Mouse (Mus musculus): ENCODE results near the gene Fabp6. TPM values are rescaled to one million over a fixed set of nuclear protein-coding genes. Genes with fewer than 3 reads are reported as not detected.

Gene Fabp6
- polyA plus RNA-seq, 1 experiment from 2014 or later: not detected

DNA sequence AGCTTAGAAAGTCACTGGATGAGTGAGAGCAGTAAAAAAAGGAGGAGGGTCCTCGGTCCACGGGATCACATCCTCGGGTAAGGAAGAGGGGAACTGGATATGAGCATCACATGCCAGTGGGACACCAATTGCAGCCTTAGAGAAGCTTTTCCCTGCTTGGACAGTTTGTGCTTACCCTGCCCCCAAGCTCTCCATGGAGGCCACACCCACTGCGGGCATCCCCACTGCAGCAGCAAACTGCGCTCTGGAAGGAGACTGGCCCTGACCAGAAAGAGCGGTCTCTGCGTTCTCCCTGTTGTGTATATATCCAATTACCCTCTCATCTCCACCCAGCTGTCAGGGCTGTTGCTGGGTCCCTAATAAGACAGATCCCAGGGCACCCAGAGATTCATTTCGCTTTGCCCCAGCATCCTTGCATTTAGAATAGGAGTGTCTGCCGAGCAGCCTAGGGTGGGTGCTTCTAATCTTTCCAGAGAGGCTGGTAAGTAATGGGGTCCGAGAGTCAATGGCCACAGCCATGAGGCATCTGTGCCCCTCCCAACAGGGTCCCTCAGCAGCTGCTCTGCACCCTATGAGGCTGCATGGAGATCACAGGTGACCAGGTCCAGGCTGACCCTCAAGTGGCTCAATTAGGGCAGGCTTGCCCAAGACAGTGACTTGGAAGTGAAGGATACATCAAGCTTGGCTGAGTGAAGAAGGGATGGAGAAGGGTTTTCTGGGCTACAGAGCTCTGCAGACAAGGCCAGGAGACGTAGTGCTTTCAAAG lies 23.4 kb downstream of the Fabp6 start:
- Histone ChIP-seq H3K4me1 (peaks cover 50% of the 10 kb centered on the region), H3K4me3 (no peak overlapping the region), H3K27ac (replicated peaks) (peak overlapping the region; percentile 38), H3K9me3 (replicated peaks) (no peaks in the 10 kb centered on the region), H3K36me3 (peaks cover 63% of the 10 kb centered on the region), H3K27me3 (ENCODE audit: low read depth, poor library complexity, severe bottlenecking) (no peaks in the 10 kb centered on the region)
- DNase-seq (ENCODE audit: low spot score): no peak
- WGBS: 37% methylated on average over 11 of the region's 11 CpGs

DNA sequence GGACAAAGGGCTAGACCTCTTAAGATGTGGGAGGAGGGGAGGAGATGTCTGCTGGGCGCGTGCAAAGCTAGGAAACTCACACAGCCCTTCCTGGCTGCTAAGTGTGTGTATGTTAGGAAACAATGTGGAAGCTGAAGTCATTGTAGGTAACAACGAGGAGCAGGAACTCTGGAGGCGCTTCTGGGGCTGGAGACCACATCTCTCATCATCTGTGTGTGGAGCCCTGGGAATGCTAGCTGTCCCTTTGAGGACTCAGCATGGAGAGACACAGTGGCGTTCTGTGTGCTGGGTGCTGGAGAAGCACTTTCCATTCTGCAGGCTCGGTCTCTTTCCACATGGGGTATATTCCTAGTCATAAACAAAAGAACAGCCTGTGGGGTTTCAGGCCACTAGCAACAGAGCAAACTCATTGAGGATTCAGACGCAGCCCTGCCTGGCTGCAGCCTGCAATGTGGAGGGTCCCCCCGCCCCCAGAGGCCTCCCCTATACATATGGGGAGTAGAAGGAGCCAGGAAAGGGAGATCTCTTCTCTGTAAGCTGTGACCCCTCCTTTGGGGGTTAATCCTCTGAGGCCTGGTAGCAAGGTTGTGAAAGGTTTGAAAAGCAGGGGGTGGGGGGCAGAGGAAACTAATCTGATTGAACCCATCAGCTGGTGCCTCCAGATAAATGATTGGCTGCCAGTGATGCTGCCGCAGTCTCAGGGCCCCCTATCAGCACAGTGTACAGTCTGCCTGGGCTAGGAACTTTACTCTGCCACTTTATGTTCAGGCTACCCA lies 25.8 kb downstream of the Fabp6 start:
- WGBS: 3% methylated on average over 9 of the region's 9 CpGs
- Histone ChIP-seq H3K4me3 (peak overlapping the region; percentile 38), H3K4me1 (peaks cover 73% of the 10 kb centered on the region)

DNA sequence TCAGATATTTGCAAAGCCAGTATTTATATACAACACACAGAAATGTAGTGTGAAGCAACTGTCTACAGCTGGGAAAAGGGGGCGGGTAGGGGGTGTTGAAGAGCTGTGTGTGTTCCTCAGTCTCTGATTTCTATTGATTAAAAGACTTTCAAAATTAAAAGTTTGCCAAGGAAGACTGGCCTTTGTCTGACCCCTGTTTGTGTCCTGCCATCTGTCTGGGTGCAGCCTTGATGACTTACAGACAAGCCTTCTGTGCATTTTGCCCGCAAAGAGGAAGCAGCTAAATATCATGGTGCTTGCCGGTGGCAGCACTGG lies 26.3 kb downstream of the Fabp6 start:
- H3K9me3 ChIP-seq (replicated peaks): no peaks in the 10 kb centered on the region
- no peaks in the 10 kb centered on the region for H3K27me3 ChIP-seq (ENCODE audit: low read depth, poor library complexity, severe bottlenecking)
- 9% methylated on average over 3 of the region's 3 CpGs for WGBS
- H3K4me1 ChIP-seq: peaks cover 79% of the 10 kb centered on the region
- H3K4me3 ChIP-seq: peak overlapping the region; percentile 38
- peaks cover 49% of the 10 kb centered on the region for H3K36me3 ChIP-seq
- H3K27ac ChIP-seq (replicated peaks): peak overlapping the region; percentile 94
- DNase-seq (ENCODE audit: low spot score): no peak

More for the DNA sequence above, 25.8 kb downstream of the Fabp6 start:
- no peaks in the 10 kb centered on the region for H3K9me3 ChIP-seq (replicated peaks)
- peak; percentile 87 for DNase-seq (ENCODE audit: low spot score)
- peaks cover 49% of the 10 kb centered on the region for H3K36me3 ChIP-seq
- H3K27ac ChIP-seq (replicated peaks): peak overlapping the region; percentile 94
- H3K27me3 ChIP-seq (ENCODE audit: low read depth, poor library complexity, severe bottlenecking): no peaks in the 10 kb centered on the region

DNA sequence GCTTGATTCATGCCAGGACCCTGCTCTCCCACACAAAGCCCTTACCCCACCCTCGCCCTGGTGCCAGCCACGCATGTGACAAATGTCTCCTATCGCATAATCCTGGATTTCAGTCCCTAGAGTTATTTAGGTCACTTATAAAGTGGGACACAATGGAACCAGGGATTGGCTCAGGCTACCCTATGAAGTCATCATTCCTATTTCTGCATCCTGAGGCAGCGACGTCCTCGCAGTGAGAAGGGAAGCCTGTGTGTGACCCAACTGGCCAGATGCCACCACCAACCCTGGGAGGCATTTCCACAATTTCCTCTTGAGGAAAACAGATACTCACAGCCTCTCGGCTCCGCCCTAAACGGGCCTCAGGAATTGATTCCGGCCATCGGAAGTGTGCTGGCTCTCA lies 31.7 kb downstream of the Fabp6 start:
- WGBS: 87% methylated on average over 11 of the region's 11 CpGs
- H3K4me1 ChIP-seq: peaks cover 83% of the 10 kb centered on the region
- H3K9me3 ChIP-seq (replicated peaks): no peaks in the 10 kb centered on the region
- peak overlapping the region; percentile 70 for H3K27ac ChIP-seq (replicated peaks)
- no peaks in the 10 kb centered on the region for H3K27me3 ChIP-seq (ENCODE audit: low read depth, poor library complexity, severe bottlenecking)
- no peak for DNase-seq (ENCODE audit: low spot score)
- H3K4me3 ChIP-seq: no peak overlapping the region
- peaks cover 51% of the 10 kb centered on the region for H3K36me3 ChIP-seq

DNA sequence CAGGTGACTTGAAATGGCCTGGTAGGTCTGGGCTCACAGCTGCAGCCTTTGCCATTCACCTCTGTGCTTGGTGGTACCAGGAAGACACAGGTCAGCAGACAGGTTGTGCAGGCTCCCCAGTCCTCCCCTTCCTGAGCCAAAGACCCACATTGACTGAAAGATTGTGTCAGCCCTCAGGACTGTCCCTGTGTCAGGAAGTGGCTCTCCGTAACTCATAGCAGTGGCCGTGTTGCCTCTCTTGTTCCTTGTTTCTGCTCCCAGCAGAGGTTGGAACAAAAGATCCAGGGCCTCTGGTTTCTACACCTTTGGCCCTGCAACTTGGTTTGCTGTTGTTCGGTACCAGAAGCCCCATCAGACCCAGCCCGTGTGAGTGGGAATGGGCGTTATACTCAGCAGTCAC lies 32.2 kb downstream of the Fabp6 start:
- no peak for DNase-seq (ENCODE audit: low spot score)
- Histone ChIP-seq H3K27me3 (ENCODE audit: low read depth, poor library complexity, severe bottlenecking) (no peaks in the 10 kb centered on the region), H3K36me3 (peaks cover 55% of the 10 kb centered on the region), H3K4me3 (no peak overlapping the region), H3K4me1 (peaks cover 83% of the 10 kb centered on the region), H3K27ac (replicated peaks) (peak overlapping the region; percentile 70), H3K9me3 (replicated peaks) (no peaks in the 10 kb centered on the region)
- WGBS: 92% methylated on average over 5 of the region's 5 CpGs

DNA sequence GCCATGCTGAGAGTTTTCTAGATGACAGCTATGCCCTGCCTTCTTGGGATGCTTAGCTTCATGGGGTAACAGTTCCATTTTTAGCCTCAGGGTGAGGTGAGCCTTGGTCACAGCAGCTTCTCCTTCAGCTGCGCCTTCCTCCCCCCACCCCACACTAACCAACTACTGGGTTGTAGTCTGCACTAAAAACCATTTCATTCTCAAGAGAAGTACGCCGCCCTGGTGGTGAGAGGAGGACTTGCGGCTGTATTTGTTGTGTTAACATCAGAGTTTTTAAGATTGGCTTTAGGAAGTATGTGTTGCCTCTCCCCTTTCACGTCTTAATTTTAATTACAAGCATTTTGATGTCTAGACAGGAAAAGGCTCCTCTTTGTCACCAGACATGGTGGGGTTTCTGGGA lies 33.1 kb downstream of the Fabp6 start:
- WGBS: 65% methylated on average over 5 of the region's 5 CpGs
- Histone ChIP-seq H3K27ac (replicated peaks) (no peak overlapping the region), H3K36me3 (peaks cover 52% of the 10 kb centered on the region), H3K9me3 (replicated peaks) (no peaks in the 10 kb centered on the region), H3K4me3 (no peak overlapping the region), H3K4me1 (peaks cover 87% of the 10 kb centered on the region), H3K27me3 (ENCODE audit: low read depth, poor library complexity, severe bottlenecking) (no peaks in the 10 kb centered on the region)
- no peak for DNase-seq (ENCODE audit: low spot score)

DNA sequence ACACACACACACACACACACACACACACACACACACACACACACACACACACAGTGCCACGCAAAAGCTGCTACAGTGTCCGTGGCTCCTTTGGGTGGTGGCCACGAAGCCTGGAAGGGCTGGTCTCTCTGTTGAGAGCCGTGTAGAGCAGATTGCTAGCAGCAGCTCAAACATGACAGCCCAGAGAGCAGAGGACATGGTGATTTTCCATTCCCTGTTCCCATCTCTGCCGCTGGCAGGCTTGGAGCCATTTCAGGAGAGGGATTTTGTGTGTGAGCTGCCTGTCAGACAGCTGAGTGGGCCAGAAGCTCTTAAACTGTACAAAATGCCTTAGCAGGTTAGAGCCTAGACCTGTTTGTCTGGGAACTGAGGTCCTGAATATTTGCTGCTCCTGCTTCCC lies 34.6 kb downstream of the Fabp6 start:
- 72% methylated on average over 5 of the region's 5 CpGs for WGBS
- Histone ChIP-seq H3K4me1 (peaks cover 85% of the 10 kb centered on the region), H3K27me3 (ENCODE audit: low read depth, poor library complexity, severe bottlenecking) (no peaks in the 10 kb centered on the region), H3K27ac (replicated peaks) (peak overlapping the region; percentile 80), H3K4me3 (no peak overlapping the region), H3K9me3 (replicated peaks) (no peaks in the 10 kb centered on the region), H3K36me3 (peaks cover 56% of the 10 kb centered on the region)
- no peak for DNase-seq (ENCODE audit: low spot score)

DNA sequence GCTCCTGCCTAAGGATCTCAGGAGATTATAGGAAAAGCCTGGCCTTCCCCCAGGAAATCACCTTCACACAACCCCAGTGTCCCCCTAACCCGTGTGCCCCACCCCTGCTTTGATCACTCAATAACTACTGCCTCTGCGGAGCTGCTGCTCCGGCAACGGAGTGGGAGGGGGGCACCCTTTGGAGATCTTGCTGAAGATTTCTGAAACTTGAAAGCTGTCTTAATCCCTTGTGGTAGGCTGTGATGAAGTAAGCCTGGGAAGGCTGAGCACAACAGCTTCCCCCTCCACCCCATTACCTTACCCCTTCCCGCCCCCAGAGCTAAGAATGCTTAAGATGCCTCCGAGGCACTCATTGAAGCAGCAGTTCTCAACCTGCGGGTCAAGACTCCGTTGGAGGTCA lies 35.5 kb downstream of the Fabp6 start:
- Histone ChIP-seq H3K27ac (replicated peaks) (peak overlapping the region; percentile 80), H3K9me3 (replicated peaks) (no peaks in the 10 kb centered on the region), H3K4me3 (peak overlapping the region; percentile 21; the same call in 1 of the 2 replicates), H3K4me1 (peaks cover 80% of the 10 kb centered on the region), H3K27me3 (ENCODE audit: low read depth, poor library complexity, severe bottlenecking) (no peaks in the 10 kb centered on the region), H3K36me3 (peaks cover 65% of the 10 kb centered on the region)
- DNase-seq (ENCODE audit: low spot score): peak; percentile 67
- 4% methylated on average over 8 of the region's 8 CpGs for whole genome bisulfite sequencing

DNA sequence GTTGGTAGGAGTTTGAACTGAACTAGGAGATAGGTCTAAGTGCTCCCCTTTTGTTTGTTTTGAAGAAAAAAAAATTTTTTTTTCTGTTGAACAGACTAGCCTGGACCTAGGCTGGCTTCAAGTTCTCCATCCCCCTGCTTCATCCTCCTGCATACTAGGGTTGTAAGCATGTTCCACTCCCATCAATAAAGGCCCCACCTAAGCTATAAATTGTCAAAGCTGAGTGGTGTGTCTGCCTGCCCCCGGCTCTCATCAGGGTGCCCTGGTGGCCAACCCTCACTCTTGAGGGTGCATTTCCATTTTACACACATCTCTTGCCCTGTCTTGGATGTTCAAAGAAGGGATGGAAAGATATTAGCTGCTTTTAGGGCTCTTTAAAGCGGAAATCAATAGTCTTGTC lies 35.9 kb downstream of the Fabp6 start:
- Histone ChIP-seq H3K4me1 (peaks cover 80% of the 10 kb centered on the region), H3K9me3 (replicated peaks) (no peaks in the 10 kb centered on the region), H3K4me3 (peak overlapping the region; percentile 21; the same call in 1 of the 2 replicates), H3K27me3 (ENCODE audit: low read depth, poor library complexity, severe bottlenecking) (no peaks in the 10 kb centered on the region), H3K27ac (replicated peaks) (peak overlapping the region; percentile 80), H3K36me3 (peaks cover 65% of the 10 kb centered on the region)
- 10% methylated on average over 2 of the region's 2 CpGs for WGBS
- no peak for DNase-seq (ENCODE audit: low spot score)

DNA sequence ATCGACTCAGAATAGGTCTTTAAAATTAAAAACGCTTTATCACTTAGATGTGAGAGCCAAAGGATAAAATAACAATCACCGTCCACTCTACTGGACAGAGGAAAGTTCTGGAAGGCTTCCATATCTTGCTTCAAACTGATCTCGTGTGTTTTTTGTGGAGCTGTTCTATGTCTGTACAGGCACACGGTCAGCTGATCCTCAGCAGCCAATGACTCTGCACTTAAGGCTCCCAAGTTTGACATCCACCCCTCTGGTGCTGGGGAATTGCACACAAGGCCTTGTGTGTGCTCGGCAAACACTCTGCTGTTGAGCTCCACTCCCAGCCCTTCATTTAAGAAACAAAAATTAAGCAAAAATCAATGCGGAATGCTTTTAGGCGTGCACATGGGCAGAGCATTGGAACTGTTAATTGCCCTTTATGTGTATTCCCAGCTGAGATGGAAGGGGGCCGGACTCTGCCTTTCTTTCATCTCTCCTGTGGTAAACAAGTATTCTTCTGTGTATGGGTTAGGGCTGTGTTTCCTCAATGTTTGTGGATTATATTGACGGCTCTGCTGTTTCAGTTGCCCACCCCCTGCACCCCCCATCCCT lies 37.6 kb downstream of the Fabp6 start:
- Histone ChIP-seq H3K27ac (replicated peaks) (peak overlapping the region; percentile 80), H3K4me3 (no peak overlapping the region), H3K36me3 (peaks cover 64% of the 10 kb centered on the region), H3K4me1 (peaks cover 81% of the 10 kb centered on the region), H3K9me3 (replicated peaks) (no peaks in the 10 kb centered on the region), H3K27me3 (ENCODE audit: low read depth, poor library complexity, severe bottlenecking) (no peaks in the 10 kb centered on the region)
- WGBS: 83% methylated on average over 10 of the region's 10 CpGs
- no peak for DNase-seq (ENCODE audit: low spot score)

DNA sequence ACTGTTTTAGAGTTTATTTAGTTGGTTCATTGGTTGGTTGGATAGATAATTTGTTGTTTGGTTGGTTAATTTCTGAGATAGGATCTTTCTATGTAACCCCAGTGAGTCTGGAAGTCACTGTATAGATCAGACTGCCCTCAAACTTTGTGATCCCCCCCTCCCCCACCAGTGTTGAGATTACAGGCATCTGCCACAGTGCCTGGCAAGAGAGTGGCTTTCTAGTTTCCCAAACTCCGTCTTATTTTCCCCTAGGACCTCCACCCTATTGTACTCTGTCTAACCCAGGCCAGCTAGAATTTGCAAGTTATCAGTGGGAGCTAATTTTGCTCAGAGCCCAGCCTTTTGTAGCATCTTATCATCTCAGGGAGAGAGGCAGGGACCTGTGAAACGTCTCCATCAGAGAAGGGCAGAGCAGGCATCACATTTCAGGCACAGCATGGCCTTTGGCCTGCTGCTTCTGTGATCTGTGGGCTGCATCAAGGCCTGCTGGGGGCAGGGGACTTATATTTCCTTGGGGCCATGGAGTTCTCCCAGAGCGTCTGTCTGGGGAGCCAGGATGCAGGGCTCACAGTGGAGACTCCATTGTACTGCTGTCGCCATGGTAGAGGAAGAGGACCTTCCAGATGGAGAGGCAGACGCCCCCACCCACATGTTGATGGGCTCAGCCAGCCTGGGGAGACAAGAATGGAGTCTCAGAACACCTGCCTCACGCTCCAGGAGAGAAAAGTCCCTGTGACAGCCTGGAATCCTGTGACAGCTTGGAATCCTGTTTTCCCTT lies 41.6 kb downstream of the Fabp6 start:
- Histone ChIP-seq H3K36me3 (peaks cover 89% of the 10 kb centered on the region), H3K27ac (replicated peaks) (peak overlapping the region; percentile 81), H3K4me3 (no peak overlapping the region), H3K9me3 (replicated peaks) (no peaks in the 10 kb centered on the region), H3K4me1 (peaks cover 62% of the 10 kb centered on the region), H3K27me3 (ENCODE audit: low read depth, poor library complexity, severe bottlenecking) (no peaks in the 10 kb centered on the region)
- DNase-seq (ENCODE audit: low spot score): peak; percentile 48
- 8% methylated on average over 6 of the region's 6 CpGs for WGBS

DNA sequence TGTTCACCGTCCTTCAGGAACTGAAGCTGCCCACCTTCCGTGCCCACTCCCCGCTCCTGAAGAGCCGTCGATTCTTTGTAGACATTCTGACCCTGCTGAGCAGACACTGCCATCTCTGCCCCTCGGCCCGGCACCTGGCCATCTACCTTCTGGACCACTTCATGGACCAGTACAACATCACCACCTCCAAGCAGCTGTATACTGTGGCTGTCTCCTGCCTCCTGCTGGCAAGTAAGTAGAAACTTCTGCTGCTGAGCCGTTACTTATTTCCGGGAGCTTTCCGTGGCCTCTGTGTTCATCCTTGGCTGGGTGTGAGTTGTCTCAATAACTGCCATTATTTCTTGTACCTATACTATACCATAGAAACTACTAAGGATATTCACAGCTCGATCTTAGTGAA lies 44.8 kb downstream of the Fabp6 start:
- Histone ChIP-seq H3K4me1 (peaks cover 59% of the 10 kb centered on the region), H3K36me3 (peaks cover 77% of the 10 kb centered on the region)

More for the DNA sequence above, 44.8 kb downstream of the Fabp6 start:
- H3K27ac ChIP-seq (replicated peaks): no peak overlapping the region
- H3K27me3 ChIP-seq (ENCODE audit: low read depth, poor library complexity, severe bottlenecking): no peaks in the 10 kb centered on the region
- no peaks in the 10 kb centered on the region for H3K9me3 ChIP-seq (replicated peaks)
- H3K4me3 ChIP-seq: no peak overlapping the region
- 94% methylated on average over 11 of the region's 11 CpGs for WGBS
- DNase-seq (ENCODE audit: low spot score): no peak

All from midbrain, embryonic 10.5 days (tissue).